Mouse (Mus musculus) c-Kit-positive CD71-negative TER-119-negative erythroid progenitor cells, embryonic 14.5 days (primary cell): ENCODE data around the gene Clasp1.

Experiments
- DNase-seq: peaks from one replicate; pipeline ENCODE4 v3.0.0-alpha.2; 2013; ENCODE audit warnings: low read depth

The Clasp1 gene

GRCm38 (mm10) chr1:118500606-118501005 is 111.7 kb downstream of the Clasp1 start:
- no peak for DNase-seq

- no peak for DNase-seq
These were observed 112.8 kb downstream of the Clasp1 start for GRCm38 (mm10) chr1:118501691-118502090.

GRCm38 (mm10) chr1:118505746-118506145 is 116.9 kb downstream of the Clasp1 start:
- no peak for DNase-seq

- DNase-seq: no peak
These were observed 122.1 kb downstream of the Clasp1 start for GRCm38 (mm10) chr1:118510996-118511395.

GRCm38 (mm10) chr1:118511738-118512530 is 123.1 kb downstream of the Clasp1 start:
- DNase-seq: no peak

GRCm38 (mm10) chr1:118516256-118516655 is 127.4 kb downstream of the Clasp1 start:
- no peak for DNase-seq

- no peak for DNase-seq
These were observed 134.3 kb downstream of the Clasp1 start for GRCm38 (mm10) chr1:118523161-118523560.

GRCm38 (mm10) chr1:118525336-118525735 is 136.5 kb downstream of the Clasp1 start:
- DNase-seq: no peak

GRCm38 (mm10) chr1:118529213-118529612 is 140.4 kb downstream of the Clasp1 start:
- DNase-seq: no peak

- no peak for DNase-seq
These were observed 142.4 kb downstream of the Clasp1 start for GRCm38 (mm10) chr1:118531259-118531658.

GRCm38 (mm10) chr1:118536021-118536420 is 147.2 kb downstream of the Clasp1 start:
- DNase-seq: no peak

GRCm38 (mm10) chr1:118539046-118539445 is 150.2 kb downstream of the Clasp1 start:
- DNase-seq: no peak

- no peak for DNase-seq
These were observed 154.0 kb downstream of the Clasp1 start for GRCm38 (mm10) chr1:118542880-118543279.

- no peak for DNase-seq
These were observed 159.9 kb downstream of the Clasp1 start for GRCm38 (mm10) chr1:118548769-118549168.

GRCm38 (mm10) chr1:118551152-118551551 is 162.3 kb downstream of the Clasp1 start:
- DNase-seq: no peak

- no peak for DNase-seq
These were observed 163.2 kb downstream of the Clasp1 start for GRCm38 (mm10) chr1:118552071-118552470.

GRCm38 (mm10) chr1:118553045-118553444 is 164.2 kb downstream of the Clasp1 start:
- DNase-seq: no peak

- DNase-seq: no peak
These were observed 164.6 kb downstream of the Clasp1 start for GRCm38 (mm10) chr1:118553451-118553850.

GRCm38 (mm10) chr1:118554961-118555360 is 166.1 kb downstream of the Clasp1 start:
- DNase-seq: no peak

GRCm38 (mm10) chr1:118559716-118560115 is 170.9 kb downstream of the Clasp1 start:
- no peak for DNase-seq

- no peak for DNase-seq
These were observed 175.7 kb downstream of the Clasp1 start for GRCm38 (mm10) chr1:118564561-118564960.

- no peak for DNase-seq
These were observed 178.8 kb downstream of the Clasp1 start for GRCm38 (mm10) chr1:118567659-118568058.

GRCm38 (mm10) chr1:118580174-118580702 is 191.4 kb downstream of the Clasp1 start:
- DNase-seq: no peak

- DNase-seq: no peak
These were observed 192.3 kb downstream of the Clasp1 start for GRCm38 (mm10) chr1:118581179-118581578.
